Mouse (Mus musculus) liver, postnatal 0 days (tissue): ENCODE measurements around the gene Cfap298. TPM values are rescaled to one million over a fixed set of nuclear protein-coding genes. Genes with fewer than 3 reads are reported as not detected.

Experiments used
- ATAC-seq: fragments of 200-750 bp; cut with Nextera tagmentation; 2 replicates; pipeline ENCODE4 v1.8.0; 2017; ENCODE audit warnings: mild to moderate bottlenecking, moderate library complexity
- DNase-seq: peaks from one replicate; pipeline ENCODE4 v3.0.0-alpha.2; 2016
- H3K27ac ChIP-seq: fragments of 300-500 bp; sonication (generic); 2 replicates; pipeline ENCODE4 v1.5.1; 2014; ENCODE audit warnings: antibody characterized with exemption, moderate library complexity, mild to moderate bottlenecking, low read depth
- H3K27me3 ChIP-seq: fragments of 300-500 bp; sonication (generic); 2 replicates; pipeline ENCODE4 v1.6.1; 2014; ENCODE audit warnings: low read length, control low read depth, mixed read lengths; ENCODE audit not compliant: insufficient read depth
- H3K36me3 ChIP-seq: fragments of 300-500 bp; sonication (generic); replicated peaks from 2 replicates; pipeline ENCODE4 v1.6.1; 2014; ENCODE audit warnings: mild to moderate bottlenecking, control low read depth, low read length, moderate library complexity, mixed read lengths; ENCODE audit not compliant: insufficient read depth
- H3K4me1 ChIP-seq: fragments of 300-500 bp; sonication (generic); 2 replicates; pipeline ENCODE4 v1.6.1; 2014; ENCODE audit warnings: antibody characterized with exemption, mild to moderate bottlenecking, control low read depth; ENCODE audit not compliant: insufficient read depth
- H3K4me2 ChIP-seq: fragments of 300-500 bp; sonication (generic); 2 replicates; pipeline ENCODE4 v1.6.1; 2014; ENCODE audit warnings: low read depth, mild to moderate bottlenecking, low read length, moderate library complexity, mixed read lengths
- H3K4me3 ChIP-seq: fragments of 300-500 bp; sonication (generic); 2 replicates; pipeline ENCODE4 v1.5.1; 2014; ENCODE audit warnings: low read depth, low read length
- H3K9ac ChIP-seq: fragments of 300-500 bp; sonication (generic); replicated peaks from 2 replicates; pipeline ENCODE4 v1.6.1; 2014; ENCODE audit warnings: mild to moderate bottlenecking, moderate library complexity
- H3K9me3 ChIP-seq: fragments of 300-500 bp; sonication (generic); 2 replicates; pipeline ENCODE4 v1.6.1; 2016; ENCODE audit warnings: mild to moderate bottlenecking, control low read depth, low read length, mixed read lengths
- CTCF ChIP-seq: sonication (generic); IDR thresholded peaks from 2 replicates; pipeline ENCODE4 v1.5.1; 2016; ENCODE audit warnings: antibody characterized with exemption, low read depth
- EP300 ChIP-seq: IDR thresholded peaks from 2 replicates; pipeline ENCODE4 v1.6.1; 2016; ENCODE audit warnings: antibody characterized with exemption, low read depth, mild to moderate bottlenecking
- WGBS: fragments of 180-500 bp; shearing (Covaris S2); extraction: QIAGEN DNeasy Blood & Tissue Kit; methylation state at CpG from one replicate; pipeline ENCODE4 v1.1.7; 2014; ENCODE audit not compliant: insufficient replicate concordance; 5-methylcytosine and 5-hydroxymethylcytosine counted together
- polyA plus RNA-seq: library from polyadenylated mRNA; unstranded; fragments of >200 nt; fragmentation: Nextera tagmentation; extraction: Ambion mirVana; gene quantifications from 2 replicates; pipeline ENCODE4 v1.2.1, GENCODE M21; 2015

Gene Cfap298
- polyA plus RNA-seq: 16.1 and 16.8 TPM in 2 replicates

GRCm38 (mm10) chr16:90934687-90935328 is at the start of gene Cfap298:
Gene Cfap298 (minus strand): TSS chr16:90935114.
- WGBS: under 1% methylated on average over 56 of the region's 56 CpGs
- TF ChIP-seq EP300 (no peak), CTCF (no peak)
- Histone ChIP-seq H3K4me1 (peaks cover 3% of the 10 kb centered on the region; the same call in 1 of the 2 replicates), H3K36me3 (peaks cover 20% of the 10 kb centered on the region), H3K27me3 (no peaks in the 10 kb centered on the region), H3K9ac (peak within 1 kb of the TSS; percentile 84), H3K27ac (peak within 1 kb of the TSS; percentile 85), H3K9me3 (no peaks in the 10 kb centered on the region), H3K4me3 (peak within 1 kb of the TSS; percentile 84), H3K4me2 (peak within 1 kb of the TSS; percentile 96)
- DNase-seq (peak; percentile 93), ATAC-seq (peak; percentile 97)

DNA sequence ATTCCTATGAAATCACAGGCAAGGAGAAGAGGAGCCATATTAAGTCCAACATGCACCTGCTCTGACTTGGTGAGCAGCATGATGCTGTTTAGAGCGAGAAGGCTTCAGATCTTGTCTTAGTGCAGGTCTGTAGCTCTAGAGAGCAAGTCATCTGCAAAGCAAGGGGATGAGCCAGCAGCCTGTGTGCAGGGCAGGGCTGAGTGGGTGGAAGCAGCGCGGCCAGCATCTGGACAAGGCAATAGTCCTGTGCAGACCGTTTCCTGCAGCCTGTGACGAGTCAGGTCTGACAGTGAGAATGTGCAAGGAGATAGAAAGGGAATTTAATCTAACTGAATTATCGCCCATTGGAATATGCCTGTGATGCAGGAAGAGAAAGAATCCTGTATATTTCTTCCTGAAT is 36.1 kb upstream of the Cfap298 start:
- no peaks in the 10 kb centered on the region for H3K27me3 ChIP-seq
- no peak for DNase-seq
- no peak overlapping the region for H3K9ac ChIP-seq
- TF ChIP-seq CTCF: no peak
- TF ChIP-seq EP300: no peak
- WGBS: 92% methylated on average over 6 of the region's 6 CpGs
- no peaks in the 10 kb centered on the region for H3K9me3 ChIP-seq
- no peak overlapping the region for H3K4me3 ChIP-seq
- peaks cover 53% of the 10 kb centered on the region for H3K36me3 ChIP-seq
- H3K4me2 ChIP-seq: no peak overlapping the region
- no peak overlapping the region for H3K27ac ChIP-seq
- H3K4me1 ChIP-seq: no peaks in the 10 kb centered on the region; the same call in 1 of the 2 replicates
- ATAC-seq: no peak

DNA sequence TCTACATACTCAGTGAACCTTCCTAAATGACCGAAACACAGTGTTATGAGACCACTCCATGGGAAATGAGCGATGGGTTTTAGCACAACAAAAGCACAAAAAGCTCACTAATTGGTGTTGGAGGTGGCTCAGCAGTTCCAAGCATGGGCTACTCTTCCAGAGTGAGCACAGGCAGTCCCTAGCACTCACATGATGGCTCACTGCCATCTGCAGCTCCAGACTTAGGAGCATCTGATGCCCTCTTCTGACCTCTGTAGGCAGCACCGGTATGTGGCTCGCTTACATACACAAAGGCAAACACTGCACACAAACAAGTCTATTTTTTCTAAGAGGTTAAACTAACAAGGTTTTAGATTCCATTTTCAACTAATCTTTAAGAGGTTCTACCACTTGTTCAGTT is 31.3 kb upstream of the Cfap298 start:
- H3K27me3 ChIP-seq: no peaks in the 10 kb centered on the region
- WGBS: 77% methylated on average over 4 of the region's 4 CpGs
- H3K9ac ChIP-seq: no peak overlapping the region
- TF ChIP-seq EP300 (no peak), CTCF (peak; percentile 34)
- no peaks in the 10 kb centered on the region for H3K9me3 ChIP-seq
- no peak for ATAC-seq
- peaks cover 69% of the 10 kb centered on the region for H3K36me3 ChIP-seq
- H3K27ac ChIP-seq: no peak overlapping the region
- H3K4me1 ChIP-seq: peaks cover 5% of the 10 kb centered on the region; the same call in 1 of the 2 replicates
- no peak for DNase-seq
- no peak overlapping the region for H3K4me3 ChIP-seq
- H3K4me2 ChIP-seq: no peak overlapping the region

- peak; percentile 97 for ATAC-seq
- TF ChIP-seq EP300: peak; percentile 92
- TF ChIP-seq CTCF: no peak
- WGBS: 58% methylated on average over 10 of the region's 10 CpGs
- H3K4me1 ChIP-seq: peaks cover 5% of the 10 kb centered on the region; the same call in 1 of the 2 replicates
- H3K4me3 ChIP-seq: no peak overlapping the region
- peak; percentile 38 for DNase-seq
- no peaks in the 10 kb centered on the region for H3K27me3 ChIP-seq
- peak overlapping the region; percentile 18 for H3K4me2 ChIP-seq
- no peak overlapping the region for H3K9ac ChIP-seq
- no peaks in the 10 kb centered on the region for H3K9me3 ChIP-seq
- H3K36me3 ChIP-seq: peaks cover 74% of the 10 kb centered on the region
- H3K27ac ChIP-seq: peak overlapping the region; percentile 34; the same call in 1 of the 2 replicates
Measured at GRCm38 (mm10) chr16:90964302-90964701, 29.4 kb upstream of the Cfap298 start.

GRCm38 (mm10) chr16:90963866-90964265 is 29.0 kb upstream of the Cfap298 start:
- ATAC-seq (peak; percentile 50; the same call in 1 of the 2 replicates), DNase-seq (no peak)
- 75% methylated on average over 10 of the region's 10 CpGs for WGBS
- Histone ChIP-seq H3K4me1 (peaks cover 5% of the 10 kb centered on the region; the same call in 1 of the 2 replicates), H3K27me3 (no peaks in the 10 kb centered on the region), H3K9ac (no peak overlapping the region), H3K4me2 (peak overlapping the region; percentile 18; the same call in 1 of the 2 replicates), H3K27ac (peak overlapping the region; percentile 25; the same call in 1 of the 2 replicates), H3K4me3 (no peak overlapping the region), H3K36me3 (peaks cover 73% of the 10 kb centered on the region), H3K9me3 (no peaks in the 10 kb centered on the region)
- TF ChIP-seq CTCF (no peak), EP300 (no peak)

- Histone ChIP-seq H3K9ac (no peak overlapping the region), H3K27ac (no peak overlapping the region), H3K4me2 (no peak overlapping the region), H3K27me3 (no peaks in the 10 kb centered on the region), H3K4me1 (peaks cover 5% of the 10 kb centered on the region; the same call in 1 of the 2 replicates), H3K9me3 (no peaks in the 10 kb centered on the region), H3K36me3 (peaks cover 73% of the 10 kb centered on the region), H3K4me3 (no peak overlapping the region)
- ATAC-seq (no peak), DNase-seq (no peak)
- 90% methylated on average over 4 of the region's 4 CpGs for WGBS
- TF ChIP-seq CTCF (no peak), EP300 (no peak)
Measured at GRCm38 (mm10) chr16:90963231-90963630, 28.3 kb upstream of the Cfap298 start.
